Mouse (Mus musculus): ENCODE measurements around the gene Sbno2.

Gene Sbno2

GRCm38 (mm10) chr10:80017771-80018170, 87.6 kb downstream of the Sbno2 start:
- no peak for DNase-seq (ENCODE audit: low spot score)

GRCm38 (mm10) chr10:80017361-80017760, 88.0 kb downstream of the Sbno2 start:
- DNase-seq (ENCODE audit: low spot score), result no peak

- no peak for DNase-seq (ENCODE audit: low spot score)
These were observed 88.4 kb downstream of the Sbno2 start for GRCm38 (mm10) chr10:80016931-80017330.

- no peak for DNase-seq (ENCODE audit: low spot score)
These were observed 88.9 kb downstream of the Sbno2 start, which contains the start of gene Arhgap45 for GRCm38 (mm10) chr10:80016511-80016910. Gene Arhgap45 (plus strand): TSS chr10:80016653.

GRCm38 (mm10) chr10:80015583-80015982, 89.8 kb downstream of the Sbno2 start:
- no peak for DNase-seq (ENCODE audit: low spot score)

- no peak for DNase-seq (ENCODE audit: low spot score)
These were observed 90.7 kb downstream of the Sbno2 start for GRCm38 (mm10) chr10:80014484-80015290.

- no peak for DNase-seq (ENCODE audit: low spot score)
These were observed 91.8 kb downstream of the Sbno2 start for GRCm38 (mm10) chr10:80013609-80014008.

- DNase-seq (ENCODE audit: low spot score), result no peak
These were observed 93.6 kb downstream of the Sbno2 start for GRCm38 (mm10) chr10:80011740-80012139.
